Mouse (Mus musculus) bone marrow macrophage, adult 2 months (primary cell): ENCODE measurements around the gene Klre1.

ENCODE experiments used
- CTCF ChIP-seq: IDR thresholded peaks from 2 replicates; pipeline ENCODE4 v1.5.1; 2012; ENCODE audit warnings: low read depth, mild to moderate bottlenecking, low read length, moderate library complexity
- POLR2A ChIP-seq: IDR thresholded peaks from 2 replicates; pipeline ENCODE4 v1.6.1; 2012; ENCODE audit warnings: mild to moderate bottlenecking, low read depth, low read length, borderline replicate concordance

- TF ChIP-seq CTCF, result no peak
- no peak for TF ChIP-seq POLR2A
Observed at GRCm38 (mm10) chr6:129548009-129548408, 29.7 kb upstream of the Klre1 start.
